Mouse (Mus musculus): Measurements from ENCODE around the gene Hoxb2. TPM values are rescaled to one million over a fixed set of nuclear protein-coding genes. Genes with fewer than 3 reads are reported as not detected.
A peak's percentile ranks its signal among the peaks of the same experiment; 100 is the strongest.

Gene Hoxb2
- not detected for total RNA-seq (2021)
- long read RNA-seq: 0 reads

DNA sequence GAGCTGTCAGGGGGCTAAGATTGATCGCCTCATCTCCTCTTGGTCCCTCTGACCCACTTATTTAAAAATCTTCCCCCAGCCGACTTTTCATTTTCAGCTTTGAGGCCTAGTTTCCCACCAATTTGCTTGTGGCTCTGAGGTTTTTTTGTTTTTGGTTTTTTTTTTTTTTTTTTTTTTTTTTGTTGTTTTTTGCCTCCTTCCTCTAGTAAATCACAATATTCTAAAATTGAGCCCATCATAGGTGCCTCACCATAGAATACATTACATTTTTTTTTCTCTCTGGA lies at the start of gene Hoxb2:
Gene Hoxb2 (plus strand): TSS at position 185 of the 284 bp plus-strand sequence.
- DNase-seq (ENCODE audit: low spot score in 2 of 2): no peak

DNA sequence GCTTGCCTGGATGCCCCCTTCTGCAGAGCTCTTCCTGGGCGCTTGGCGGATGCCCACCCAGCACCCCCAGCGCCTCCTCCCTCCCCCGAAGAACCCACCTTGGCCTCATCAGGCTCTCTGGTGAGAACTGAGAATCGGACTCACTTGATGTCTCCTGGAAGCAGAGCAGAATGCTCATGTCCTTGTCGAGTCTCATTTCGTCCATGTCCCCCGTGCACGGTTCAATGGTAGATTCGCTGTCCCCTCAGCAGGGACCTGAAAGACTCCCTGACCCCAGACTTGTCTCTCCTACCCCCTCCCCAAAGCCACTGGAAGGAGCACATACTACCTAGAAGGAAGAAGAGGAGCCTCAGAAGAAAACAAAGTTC lies 49.3 kb upstream of the Hoxb2 start:
- DNase-seq (ENCODE audit: low spot score in 2 of 2): no peak

DNA sequence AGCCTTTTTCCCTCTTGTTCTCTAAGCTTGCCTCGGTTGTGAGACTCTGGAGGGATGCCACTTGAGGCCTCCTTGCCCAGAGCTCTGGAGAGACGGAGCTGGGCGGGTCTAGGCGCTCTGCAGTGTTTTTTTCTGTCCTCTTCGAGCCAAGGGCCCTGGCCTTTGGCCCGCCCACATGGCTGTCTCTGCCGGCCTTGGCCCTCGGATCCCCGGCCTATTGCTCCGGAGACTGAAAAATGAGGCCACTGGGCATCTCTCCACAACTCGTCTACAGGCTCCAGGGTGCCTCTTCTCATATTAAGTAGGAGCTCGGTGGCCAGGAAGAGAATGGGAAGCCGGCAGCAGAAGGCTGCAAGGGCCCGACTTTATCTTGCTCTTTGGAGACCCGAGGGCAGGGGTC lies 48.5 kb upstream of the Hoxb2 start:
- DNase-seq (ENCODE audit: low spot score in 2 of 2): peak; percentile 39 to 55

DNA sequence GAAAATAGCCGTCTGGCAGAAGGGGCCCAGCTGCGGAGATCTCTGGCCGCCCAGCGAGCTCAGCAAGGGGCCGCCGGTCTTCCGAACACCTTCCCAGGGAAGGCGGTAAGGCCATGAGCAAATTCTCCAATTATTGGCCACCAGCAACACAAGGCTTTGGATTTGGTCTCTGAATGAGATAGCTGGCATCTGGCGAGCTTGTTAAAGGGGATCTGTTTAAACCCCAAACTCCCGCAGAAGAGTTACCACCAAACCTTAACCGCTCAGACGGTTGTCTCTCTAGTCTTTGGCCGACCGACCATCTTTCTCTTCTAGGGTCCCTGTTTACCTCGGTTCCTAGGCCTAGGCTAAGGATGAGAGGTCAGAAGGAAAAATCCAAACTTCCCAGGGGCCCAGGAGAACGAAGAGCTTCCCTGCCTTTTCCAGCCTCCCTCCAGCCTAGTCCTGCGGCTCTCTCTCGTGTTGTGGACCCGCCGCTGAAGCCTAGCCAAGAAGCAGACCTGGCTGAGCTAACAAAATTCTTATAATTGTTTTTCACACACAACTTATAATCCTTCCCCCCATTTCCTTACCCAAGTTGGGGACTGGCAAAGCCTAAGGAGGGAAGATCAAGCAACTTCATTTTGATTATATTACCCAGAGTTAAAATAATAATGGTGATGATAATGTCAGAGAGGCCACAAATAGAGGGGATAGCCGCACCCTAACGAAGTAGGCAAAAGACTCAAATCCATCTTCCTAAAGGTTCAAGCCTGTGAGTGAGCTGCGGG lies 47.8 kb upstream of the Hoxb2 start:
- no peak for DNase-seq (ENCODE audit: low spot score in 2 of 2)

DNA sequence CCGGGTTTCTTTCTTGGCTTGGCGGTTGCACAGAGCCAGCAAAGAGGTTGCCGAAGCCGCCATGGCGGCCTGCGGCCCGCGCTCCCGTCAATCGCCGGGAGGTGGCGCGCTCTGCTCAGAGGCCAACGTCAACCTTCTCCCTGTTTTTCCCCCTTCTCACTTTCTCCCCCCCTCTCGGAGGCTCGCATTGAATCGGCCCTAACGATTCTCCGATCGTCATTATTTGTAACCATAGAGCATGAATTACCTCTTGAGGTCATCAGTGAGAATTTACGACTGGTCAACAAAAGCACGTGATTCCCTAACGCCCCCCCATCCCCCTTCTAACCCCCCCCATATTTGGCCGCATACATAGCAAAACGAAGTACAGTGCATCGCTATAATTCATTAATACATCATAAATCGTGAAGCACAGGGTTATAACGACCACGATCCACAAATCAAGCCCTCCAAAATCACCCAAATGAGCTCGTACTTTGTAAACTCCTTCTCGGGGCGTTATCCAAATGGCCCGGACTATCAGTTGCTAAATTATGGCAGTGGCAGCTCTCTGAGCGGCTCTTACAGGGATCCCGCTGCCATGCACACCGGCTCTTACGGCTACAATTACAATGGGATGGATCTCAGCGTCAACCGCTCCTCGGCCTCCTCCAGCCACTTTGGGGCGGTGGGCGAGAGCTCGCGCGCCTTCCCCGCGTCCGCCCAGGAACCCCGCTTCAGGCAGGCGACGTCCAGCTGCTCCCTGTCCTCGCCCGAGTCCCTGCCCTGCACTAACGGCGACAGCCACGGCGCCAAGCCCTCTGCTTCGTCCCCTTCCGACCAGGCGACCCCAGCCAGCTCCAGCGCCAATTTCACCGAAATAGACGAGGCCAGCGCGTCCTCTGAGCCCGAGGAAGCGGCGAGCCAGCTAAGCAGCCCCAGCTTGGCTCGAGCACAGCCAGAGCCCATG lies 46.9 kb upstream of the Hoxb2 start, which contains the start of gene Hoxb5:
Gene Hoxb5 (plus strand): TSS at position 186 of the 949 bp plus-strand sequence.
- peak in 1 of 2 experiments; percentile 31 for DNase-seq (ENCODE audit: low spot score in 2 of 2)

DNA sequence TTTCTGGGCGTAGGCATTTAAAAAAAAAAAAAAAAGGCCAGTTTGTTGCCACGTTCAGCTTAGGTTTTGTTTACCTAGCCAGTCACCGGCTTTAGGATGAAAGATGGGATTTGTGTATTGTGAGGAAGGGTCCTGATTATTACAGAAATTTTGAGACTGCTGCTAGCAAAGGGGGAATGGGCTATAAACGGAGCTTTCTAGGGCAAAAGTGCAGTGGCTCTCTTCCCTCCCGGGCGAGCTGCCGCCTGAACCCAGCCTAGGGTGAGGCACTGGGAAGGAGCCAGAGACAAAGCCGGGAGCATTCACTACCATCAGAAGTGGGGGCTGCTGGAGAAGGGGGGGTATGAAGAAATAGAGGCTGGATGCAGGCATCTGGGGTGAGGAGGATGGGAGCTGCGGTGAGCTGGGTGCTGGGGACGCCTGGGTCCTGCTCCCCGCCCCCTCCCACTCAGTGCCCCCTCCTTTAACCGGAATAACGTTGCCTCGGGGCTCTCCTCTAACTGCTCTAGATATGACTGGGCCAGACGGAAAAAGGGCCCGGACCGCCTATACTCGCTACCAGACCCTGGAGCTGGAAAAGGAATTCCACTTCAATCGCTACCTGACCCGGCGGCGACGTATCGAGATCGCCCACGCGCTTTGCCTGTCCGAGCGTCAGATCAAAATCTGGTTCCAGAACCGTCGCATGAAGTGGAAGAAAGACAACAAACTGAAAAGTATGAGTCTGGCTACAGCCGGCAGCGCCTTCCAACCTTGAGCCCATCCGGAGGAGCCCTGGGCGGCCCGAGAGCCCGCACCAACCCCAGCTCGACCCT lies 45.7 kb upstream of the Hoxb2 start:
- DNase-seq (ENCODE audit: low spot score in 2 of 2): no peak

DNA sequence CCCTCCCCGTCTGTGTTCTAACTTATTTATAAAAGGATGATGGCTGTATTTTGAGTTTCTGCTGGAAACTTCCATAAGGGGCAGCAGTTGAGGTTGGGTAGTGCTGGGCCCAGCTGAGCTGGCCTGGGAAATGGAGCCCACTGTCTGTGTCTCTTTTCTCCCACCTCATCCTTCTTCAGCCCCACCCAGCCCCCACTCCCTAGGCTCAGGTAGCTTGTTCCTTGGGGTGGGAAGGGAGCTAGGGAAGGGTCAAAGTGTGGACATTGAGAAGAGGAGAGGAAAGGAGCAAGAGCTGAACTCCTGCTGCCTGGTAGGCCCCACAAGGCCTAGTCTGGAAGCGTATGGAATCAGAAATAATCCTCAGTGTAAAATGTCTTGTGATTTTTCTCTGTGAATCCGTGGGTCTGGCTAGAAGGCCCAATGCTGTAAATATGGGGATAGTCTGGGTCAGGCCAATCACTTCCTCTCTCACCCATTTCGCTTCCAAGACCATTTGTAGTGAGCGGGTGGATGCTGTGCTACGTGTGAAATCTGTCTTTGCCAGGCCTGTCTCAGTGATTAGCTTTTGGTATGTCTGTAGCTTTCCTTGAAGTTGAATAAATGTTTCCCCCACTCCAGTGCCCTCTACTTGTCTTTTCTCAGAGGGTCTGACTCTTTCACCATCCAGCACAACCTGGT lies 44.7 kb upstream of the Hoxb2 start:
- DNase-seq (ENCODE audit: low spot score in 2 of 2): no peak

GRCm38 (mm10) chr11:96306183-96306907 lies 44.0 kb upstream of the Hoxb2 start:
- no peak for DNase-seq (ENCODE audit: low spot score in 2 of 2)

GRCm38 (mm10) chr11:96306908-96307269 lies 43.4 kb upstream of the Hoxb2 start:
- DNase-seq (ENCODE audit: low spot score in 2 of 2): no peak

- DNase-seq (ENCODE audit: low spot score in 2 of 2): no peak
These were observed 41.6 kb upstream of the Hoxb2 start for GRCm38 (mm10) chr11:96308763-96309162.

GRCm38 (mm10) chr11:96309288-96309687 lies 41.0 kb upstream of the Hoxb2 start:
- no peak for DNase-seq (ENCODE audit: low spot score in 2 of 2)

DNA sequence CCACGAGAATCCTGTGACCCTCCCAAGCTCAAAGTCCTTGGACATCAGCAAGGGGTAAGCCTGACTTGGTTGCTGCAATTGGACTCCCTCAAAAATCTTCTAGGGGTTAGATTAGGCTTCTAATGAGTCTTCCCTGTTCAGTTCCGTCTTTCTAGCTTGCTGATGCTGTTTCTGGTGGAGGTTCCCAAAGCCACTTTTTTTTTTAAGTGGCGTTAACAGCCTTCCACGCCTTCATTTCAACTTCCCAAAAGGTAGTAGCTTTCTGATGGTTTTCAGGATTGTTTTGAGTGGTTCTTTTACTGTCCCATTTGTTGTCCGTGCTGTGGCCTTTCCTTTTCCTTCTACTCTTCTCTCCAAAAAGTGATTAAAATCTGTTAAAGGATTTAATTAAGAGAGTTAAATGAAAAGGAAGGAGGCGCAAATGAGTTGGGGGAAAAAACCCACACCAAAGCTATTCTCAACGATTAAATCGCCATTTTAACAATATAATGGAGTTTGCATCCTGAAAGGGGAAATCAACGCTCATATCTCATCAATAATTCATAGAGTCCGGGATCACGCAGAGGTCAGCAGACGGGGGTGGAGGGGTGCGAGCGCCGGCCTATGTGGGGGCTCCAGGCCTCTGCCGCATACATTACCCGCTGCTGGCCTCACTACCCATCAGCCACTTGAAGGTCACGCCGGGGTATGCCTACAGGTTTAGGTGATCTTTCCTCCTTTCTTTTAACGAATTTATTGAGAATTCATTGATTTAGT lies 40.0 kb upstream of the Hoxb2 start:
- no peak for DNase-seq (ENCODE audit: low spot score in 2 of 2)

- DNase-seq (ENCODE audit: low spot score in 2 of 2): no peak
These were observed 39.2 kb upstream of the Hoxb2 start for GRCm38 (mm10) chr11:96311097-96311496.

GRCm38 (mm10) chr11:96311520-96312417 lies 38.6 kb upstream of the Hoxb2 start:
- DNase-seq (ENCODE audit: low spot score in 2 of 2): no peak

DNA sequence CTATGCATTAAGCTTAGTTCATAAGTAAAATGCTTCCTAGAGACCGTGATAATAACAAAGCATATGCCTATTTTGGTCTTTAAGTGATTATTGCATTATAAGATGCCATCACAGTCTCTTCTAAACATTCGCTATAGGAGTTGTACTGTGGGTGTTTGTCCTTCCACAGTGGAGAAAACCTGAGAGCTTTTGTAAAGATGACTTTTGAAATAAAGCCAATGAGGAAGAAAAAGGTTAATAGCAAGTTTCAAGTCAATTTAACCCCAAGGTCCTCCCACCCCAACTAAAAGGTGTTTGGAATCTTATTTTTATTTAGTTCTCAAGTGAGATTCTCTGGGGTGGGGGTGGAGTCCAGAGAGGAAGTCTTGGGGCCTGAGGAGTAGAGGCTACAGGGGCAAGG lies 37.2 kb upstream of the Hoxb2 start:
- DNase-seq (ENCODE audit: low spot score in 2 of 2): no peak

DNA sequence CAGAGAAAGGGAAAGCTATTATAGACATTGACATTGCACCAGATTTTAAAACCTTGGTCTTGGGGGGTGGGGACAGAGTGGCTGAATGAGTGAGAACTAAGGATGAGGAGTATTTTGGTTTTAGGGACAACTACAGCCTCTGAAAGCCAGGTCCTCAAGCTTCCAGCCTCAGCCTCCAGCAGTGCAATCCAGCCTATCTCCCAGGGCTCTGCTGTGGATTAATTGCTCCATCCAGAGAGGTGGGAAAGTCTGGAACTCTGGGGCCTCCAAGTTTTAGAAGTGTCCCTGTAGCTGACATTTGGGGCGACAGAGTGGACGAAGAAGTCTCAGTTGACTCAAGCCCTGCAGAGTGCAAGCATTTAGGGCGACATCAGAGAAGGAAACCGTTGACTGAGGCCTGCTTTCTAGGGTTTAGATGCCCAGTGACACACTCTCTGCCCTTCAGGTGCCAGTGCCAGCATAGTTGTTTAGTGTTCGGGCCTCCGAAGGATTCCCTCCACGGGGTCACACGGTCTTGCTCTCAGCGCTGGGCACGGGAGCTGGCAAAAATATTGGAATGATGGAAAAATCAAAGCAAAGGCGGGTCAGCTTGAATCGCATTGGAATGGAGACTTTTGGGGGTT lies 36.4 kb upstream of the Hoxb2 start:
- DNase-seq (ENCODE audit: low spot score in 2 of 2): no peak

GRCm38 (mm10) chr11:96314671-96315343 lies 35.5 kb upstream of the Hoxb2 start:
- DNase-seq (ENCODE audit: low spot score in 2 of 2): no peak

DNA sequence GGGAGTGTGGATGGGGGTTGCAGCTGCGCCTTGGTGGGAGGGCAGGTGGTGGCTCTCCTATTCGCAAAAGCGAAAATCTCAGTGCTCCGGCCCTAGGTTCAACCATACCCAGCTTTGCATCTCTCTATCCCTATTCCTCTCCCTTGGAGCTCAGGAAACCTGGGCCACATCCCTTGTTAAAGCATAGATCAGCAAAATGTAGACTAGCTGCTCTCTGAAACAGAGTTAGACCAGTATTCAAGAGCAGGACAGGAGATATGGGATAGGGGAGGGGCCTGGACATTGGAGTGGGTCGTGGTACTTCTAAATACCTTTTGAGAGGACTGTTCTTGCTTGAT lies 35.0 kb upstream of the Hoxb2 start:
- no peak for DNase-seq (ENCODE audit: low spot score in 2 of 2)
